Mouse (Mus musculus) olfactory bulb, adult 2 months (tissue): ENCODE results near the gene Aacs. TPM values are rescaled to one million over a fixed set of nuclear protein-coding genes. Genes with fewer than 3 reads are reported as not detected.

ENCODE experiments used
- H3K27ac ChIP-seq: fragments of 200-500 bp; 2 replicates; pipeline ENCODE4 v1.5.1; 2012; ENCODE audit warnings: low read depth, low read length; ENCODE audit not compliant: insufficient read depth
- H3K4me1 ChIP-seq: fragments of 200-500 bp; 2 replicates; pipeline ENCODE4 v1.6.1; 2012; ENCODE audit warnings: low read length; ENCODE audit not compliant: control insufficient read depth, insufficient read depth
- H3K4me3 ChIP-seq: fragments of 200-500 bp; 2 replicates; pipeline ENCODE4 v1.5.1; 2012; ENCODE audit warnings: mild to moderate bottlenecking, low read depth, low read length, moderate library complexity; ENCODE audit not compliant: insufficient read depth
- CTCF ChIP-seq: fragments of 200-500 bp; IDR thresholded peaks from 2 replicates; pipeline ENCODE4 v1.5.1; 2012; ENCODE audit warnings: low read depth, mild to moderate bottlenecking, low read length, moderate library complexity; ENCODE audit not compliant: insufficient read depth
- POLR2A ChIP-seq: fragments of 200-500 bp; IDR thresholded peaks from 2 replicates; pipeline ENCODE4 v1.6.1; 2012; ENCODE audit warnings: mild to moderate bottlenecking, low read depth, low read length, moderate library complexity; ENCODE audit not compliant: insufficient read depth
- WGBS: fragments of 180-500 bp; shearing (Covaris S2); methylation state at CpG from one replicate; pipeline ENCODE4 v1.1.7; 2018; 5-methylcytosine and 5-hydroxymethylcytosine counted together
- polyA plus RNA-seq: library from polyadenylated mRNA; stranded (reverse); fragments of >200 nt; gene quantifications from 2 replicates; pipeline ENCODE4 v1.2.4, GENCODE M21; 2012; ENCODE audit warnings: low replicate concordance; ENCODE audit not compliant: missing spikeins, insufficient read depth, insufficient read length

Aacs gene
- polyA plus RNA-seq, 1 experiment = not detected

- H3K4me1 ChIP-seq = peaks cover 2% of the 10 kb centered on the region; the same call in 1 of the 2 replicates
- TF ChIP-seq POLR2A (no peak), CTCF (no peak)
- no peak overlapping the region for H3K27ac ChIP-seq
- H3K4me3 ChIP-seq = no peak overlapping the region
- WGBS = 97% methylated on average over 6 of the region's 6 CpGs
Measured at GRCm38 (mm10) chr5:125501505-125501904, 25.9 kb downstream of the Aacs start.

GRCm38 (mm10) chr5:125502186-125502585 lies 26.6 kb downstream of the Aacs start:
- no peak for TF ChIP-seq CTCF
- 36% methylated on average over 3 of the region's 3 CpGs for WGBS
- H3K4me3 ChIP-seq = no peak overlapping the region
- no peak overlapping the region for H3K27ac ChIP-seq
- H3K4me1 ChIP-seq = peaks cover 2% of the 10 kb centered on the region; the same call in 1 of the 2 replicates

- H3K27ac ChIP-seq = no peak overlapping the region
- 92% methylated on average over 6 of the region's 6 CpGs for WGBS
- TF ChIP-seq CTCF (no peak), POLR2A (no peak)
- no peak overlapping the region for H3K4me3 ChIP-seq
- H3K4me1 ChIP-seq = peaks cover 2% of the 10 kb centered on the region; the same call in 1 of the 2 replicates
Measured at GRCm38 (mm10) chr5:125503628-125504027, 28.0 kb downstream of the Aacs start.

- Histone ChIP-seq H3K4me1 (peaks cover 2% of the 10 kb centered on the region; the same call in 1 of the 2 replicates), H3K4me3 (no peak overlapping the region), H3K27ac (no peak overlapping the region)
- TF ChIP-seq POLR2A (no peak), CTCF (no peak)
- WGBS = 66% methylated on average over 11 of the region's 11 CpGs
Measured at GRCm38 (mm10) chr5:125504692-125505091, 29.1 kb downstream of the Aacs start.

GRCm38 (mm10) chr5:125505968-125506367 lies 30.4 kb downstream of the Aacs start:
- WGBS = 89% methylated on average over 15 of the region's 15 CpGs
- H3K4me1 ChIP-seq = peaks cover 2% of the 10 kb centered on the region; the same call in 1 of the 2 replicates
- no peak for TF ChIP-seq CTCF
- no peak for TF ChIP-seq POLR2A
- no peak overlapping the region for H3K27ac ChIP-seq
- H3K4me3 ChIP-seq = no peak overlapping the region

- TF ChIP-seq CTCF (no peak), POLR2A (no peak)
- no peak overlapping the region for H3K4me3 ChIP-seq
- H3K27ac ChIP-seq = no peak overlapping the region
- H3K4me1 ChIP-seq = no peaks in the 10 kb centered on the region
- 94% methylated on average over 9 of the region's 9 CpGs for WGBS
Measured at GRCm38 (mm10) chr5:125507582-125507981, 32.0 kb downstream of the Aacs start.

- no peak for TF ChIP-seq POLR2A
- TF ChIP-seq CTCF = no peak
- Histone ChIP-seq H3K4me3 (no peak overlapping the region), H3K4me1 (no peaks in the 10 kb centered on the region), H3K27ac (no peak overlapping the region)
- 92% methylated on average over 10 of the region's 10 CpGs for WGBS
Measured at GRCm38 (mm10) chr5:125508006-125508405, 32.4 kb downstream of the Aacs start.

GRCm38 (mm10) chr5:125509541-125509940 lies 33.9 kb downstream of the Aacs start:
- Histone ChIP-seq H3K4me1 (no peaks in the 10 kb centered on the region), H3K27ac (no peak overlapping the region), H3K4me3 (no peak overlapping the region)
- 56% methylated on average over 5 of the region's 5 CpGs for WGBS
- TF ChIP-seq CTCF (peak; percentile 67; the same call in 1 of the 2 replicates), POLR2A (no peak)

GRCm38 (mm10) chr5:125515006-125515405 lies 39.4 kb downstream of the Aacs start:
- WGBS = 84% methylated on average over 12 of the region's 12 CpGs
- Histone ChIP-seq H3K27ac (no peak overlapping the region), H3K4me1 (no peaks in the 10 kb centered on the region), H3K4me3 (no peak overlapping the region)
- no peak for TF ChIP-seq CTCF

GRCm38 (mm10) chr5:125518640-125519039 lies 43.0 kb downstream of the Aacs start:
- WGBS = 67% methylated on average over 5 of the region's 5 CpGs
- H3K4me3 ChIP-seq = no peak overlapping the region
- TF ChIP-seq POLR2A (no peak), CTCF (peak; percentile 29; the same call in 1 of the 2 replicates)
- H3K27ac ChIP-seq = no peak overlapping the region
- H3K4me1 ChIP-seq = peaks cover 3% of the 10 kb centered on the region
